Mouse (Mus musculus): Measurements from ENCODE around the gene Frmd4a. TPM values are rescaled to one million over a fixed set of nuclear protein-coding genes. Genes with fewer than 3 reads are reported as not detected.

Frmd4a gene
- polyA plus RNA-seq, 1 experiment from 2014 or later = 33.0 TPM

DNA sequence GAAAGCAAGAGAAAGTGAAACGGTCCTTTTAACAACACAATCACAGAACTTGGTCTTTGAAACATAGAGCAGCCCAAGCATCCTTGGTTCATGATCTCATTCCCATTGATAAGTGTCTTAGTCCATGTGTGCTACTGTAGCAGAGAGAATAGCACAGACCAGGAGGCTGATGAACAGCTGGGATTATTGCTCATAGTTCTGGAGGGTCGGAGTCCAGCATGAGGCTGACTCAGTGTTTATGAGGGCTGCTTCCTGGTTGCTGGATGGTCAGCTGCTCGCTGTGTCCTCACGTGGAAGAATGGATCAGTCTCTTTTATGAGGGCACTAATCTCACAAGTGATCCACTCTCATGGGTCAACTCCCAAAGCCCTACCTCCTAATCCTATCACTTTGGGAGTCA, 347.4 kb downstream of the Frmd4a start:
- H3K36me3 ChIP-seq (replicated peaks) = no peaks in the 10 kb centered on the region
- H3K27ac ChIP-seq = no peak overlapping the region
- no peaks in the 10 kb centered on the region for H3K27me3 ChIP-seq (ENCODE audit: poor library complexity, severe bottlenecking)
- 81% methylated on average over 4 of the region's 4 CpGs for WGBS
- H3K4me3 ChIP-seq = no peak overlapping the region
- no peaks in the 10 kb centered on the region for H3K9me3 ChIP-seq
- no peaks in the 10 kb centered on the region for H3K4me1 ChIP-seq
- no peak for DNase-seq (ENCODE audit: extremely low spot score, low spot score)

DNA sequence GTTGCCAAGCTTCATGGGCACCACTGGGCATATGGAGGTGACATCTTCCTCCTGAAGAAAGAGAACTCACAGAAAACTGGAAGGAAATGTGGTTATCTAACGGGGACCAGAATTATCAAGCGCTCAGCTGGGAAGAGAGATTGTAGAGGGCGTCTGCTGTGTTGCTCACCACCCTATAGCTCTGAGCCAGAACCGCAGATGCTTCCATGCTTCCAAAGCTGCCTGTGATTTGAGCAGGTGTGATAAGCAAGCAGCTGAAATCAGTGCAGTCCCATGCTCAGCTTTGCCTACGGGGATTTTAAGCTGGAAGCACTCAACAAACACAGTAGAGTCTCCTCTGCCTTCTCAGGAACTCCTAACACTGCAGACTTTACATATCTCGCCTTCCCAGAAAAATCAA, 351.0 kb downstream of the Frmd4a start:
- DNase-seq (ENCODE audit: extremely low spot score, low spot score) = no peak
- H3K9me3 ChIP-seq = no peaks in the 10 kb centered on the region
- no peaks in the 10 kb centered on the region for H3K36me3 ChIP-seq (replicated peaks)
- no peak overlapping the region for H3K27ac ChIP-seq
- no peaks in the 10 kb centered on the region for H3K4me1 ChIP-seq
- WGBS = 91% methylated on average over 6 of the region's 6 CpGs
- no peak overlapping the region for H3K4me3 ChIP-seq
- no peaks in the 10 kb centered on the region for H3K27me3 ChIP-seq (ENCODE audit: poor library complexity, severe bottlenecking)

DNA sequence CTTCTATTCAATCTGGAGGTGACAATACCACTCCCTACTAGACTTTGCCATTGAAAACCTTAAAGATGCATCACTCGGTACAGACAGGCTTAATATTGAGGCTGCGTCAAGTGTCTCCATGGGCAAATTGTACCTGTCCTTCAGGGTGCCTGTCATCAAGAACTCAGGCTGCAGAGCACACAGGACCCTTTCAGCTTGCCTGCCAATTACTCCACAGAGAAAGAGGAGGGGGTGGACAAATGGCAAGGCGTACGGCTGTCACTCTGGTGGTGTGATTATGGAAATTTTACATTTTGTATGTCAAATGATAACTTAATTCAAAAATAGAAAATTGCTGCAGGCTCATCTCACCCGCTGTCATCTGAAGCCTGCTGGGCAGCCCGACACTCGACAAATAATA, 353.0 kb downstream of the Frmd4a start:
- no peak for DNase-seq (ENCODE audit: extremely low spot score, low spot score)
- H3K9me3 ChIP-seq = no peaks in the 10 kb centered on the region
- no peak overlapping the region for H3K4me3 ChIP-seq
- no peaks in the 10 kb centered on the region for H3K36me3 ChIP-seq (replicated peaks)
- no peak overlapping the region for H3K27ac ChIP-seq
- H3K27me3 ChIP-seq (ENCODE audit: poor library complexity, severe bottlenecking) = no peaks in the 10 kb centered on the region
- H3K4me1 ChIP-seq = no peaks in the 10 kb centered on the region
- whole genome bisulfite sequencing = 89% methylated on average over 7 of the region's 7 CpGs

DNA sequence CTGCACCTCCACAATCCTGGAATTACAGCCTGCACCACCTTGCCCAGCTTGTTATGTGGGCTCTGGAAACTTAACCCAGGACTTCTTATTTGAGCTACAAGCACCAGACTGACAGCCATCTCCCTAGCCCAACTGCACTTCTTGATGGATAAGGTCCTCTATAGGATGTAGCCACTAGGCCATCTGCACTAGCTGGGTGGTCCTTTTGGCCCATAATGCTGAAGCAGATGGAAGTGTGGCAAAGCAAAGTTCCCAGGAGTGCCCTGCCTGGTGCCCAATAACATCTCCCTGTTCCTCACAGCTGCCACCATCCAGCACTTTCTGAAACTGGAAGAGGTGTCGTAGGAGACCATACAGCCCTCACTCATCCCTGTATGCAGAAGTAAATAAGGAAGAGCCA, 353.8 kb downstream of the Frmd4a start:
- no peaks in the 10 kb centered on the region for H3K36me3 ChIP-seq (replicated peaks)
- H3K4me1 ChIP-seq = no peaks in the 10 kb centered on the region
- H3K27ac ChIP-seq = no peak overlapping the region
- H3K9me3 ChIP-seq = no peaks in the 10 kb centered on the region
- WGBS = 88% methylated on average over 1 of the region's 1 CpGs
- no peak overlapping the region for H3K4me3 ChIP-seq
- DNase-seq (ENCODE audit: extremely low spot score, low spot score) = no peak
- H3K27me3 ChIP-seq (ENCODE audit: poor library complexity, severe bottlenecking) = no peaks in the 10 kb centered on the region

DNA sequence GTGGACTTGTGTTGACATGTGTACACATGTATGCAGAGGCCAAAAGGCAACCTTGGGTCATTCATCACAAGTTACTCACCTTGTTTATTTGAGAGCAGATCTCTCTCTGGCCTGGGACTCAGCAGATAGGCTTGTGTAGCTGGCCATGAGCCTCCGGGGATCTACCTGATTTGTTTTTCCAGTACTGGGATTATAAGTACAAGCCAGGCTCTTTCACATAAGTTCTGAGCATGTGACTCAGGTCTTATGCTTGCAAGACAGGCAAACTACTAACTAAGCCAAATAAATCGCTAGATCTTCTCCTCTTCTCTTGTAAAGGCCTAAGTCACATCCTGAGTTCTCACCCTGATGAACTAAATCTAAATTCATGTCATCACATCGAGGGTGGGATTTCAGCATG, 361.3 kb downstream of the Frmd4a start:
- no peaks in the 10 kb centered on the region for H3K27me3 ChIP-seq (ENCODE audit: poor library complexity, severe bottlenecking)
- H3K4me3 ChIP-seq = no peak overlapping the region
- no peak overlapping the region for H3K27ac ChIP-seq
- WGBS = 88% methylated on average over 3 of the region's 3 CpGs
- no peaks in the 10 kb centered on the region for H3K36me3 ChIP-seq (replicated peaks)
- no peaks in the 10 kb centered on the region for H3K4me1 ChIP-seq
- DNase-seq (ENCODE audit: extremely low spot score, low spot score) = no peak
- no peaks in the 10 kb centered on the region for H3K9me3 ChIP-seq

DNA sequence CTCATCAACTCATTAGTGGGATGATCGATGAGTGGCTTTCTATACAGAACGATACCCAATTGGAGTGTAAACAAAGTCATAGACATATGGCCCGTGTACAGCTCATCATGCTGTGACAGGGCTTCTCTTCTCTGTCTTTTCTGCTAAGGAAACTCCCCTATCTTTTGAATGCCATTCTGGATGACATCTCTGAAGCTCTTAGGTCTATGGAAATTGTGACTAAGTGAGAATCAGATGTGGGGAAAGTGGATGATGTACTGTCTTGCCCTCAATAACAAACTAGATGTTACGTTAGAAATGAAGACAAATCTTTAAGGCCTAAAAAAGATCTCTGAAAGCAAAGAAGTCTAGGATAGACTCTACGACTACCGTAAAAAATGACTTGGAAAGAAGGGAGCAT, 362.9 kb downstream of the Frmd4a start:
- no peak for DNase-seq (ENCODE audit: extremely low spot score, low spot score)
- WGBS = 95% methylated on average over 6 of the region's 6 CpGs
- no peak overlapping the region for H3K27ac ChIP-seq
- H3K36me3 ChIP-seq (replicated peaks) = no peaks in the 10 kb centered on the region
- no peaks in the 10 kb centered on the region for H3K4me1 ChIP-seq
- H3K9me3 ChIP-seq = no peaks in the 10 kb centered on the region
- H3K27me3 ChIP-seq (ENCODE audit: poor library complexity, severe bottlenecking) = no peaks in the 10 kb centered on the region
- H3K4me3 ChIP-seq = no peak overlapping the region

DNA sequence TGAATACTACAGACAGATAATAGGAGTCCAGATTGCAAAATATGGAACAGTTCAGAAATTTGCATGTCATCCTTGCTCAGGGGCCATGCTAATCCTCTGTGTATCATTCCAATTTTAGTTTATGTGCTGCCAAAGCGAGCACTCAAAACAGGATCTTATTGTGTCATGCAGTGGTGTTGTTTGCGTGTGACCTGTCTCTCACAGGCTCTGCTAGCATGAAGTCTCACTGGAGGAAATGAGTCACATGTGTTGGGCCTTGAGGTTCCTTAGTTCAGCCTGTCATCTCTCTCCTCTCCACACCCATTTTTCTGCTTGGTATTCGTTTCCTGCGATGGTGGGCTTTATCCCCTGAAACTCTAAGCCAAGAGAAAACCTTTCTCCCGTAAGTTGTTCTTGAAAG, 363.4 kb downstream of the Frmd4a start:
- H3K4me1 ChIP-seq = no peaks in the 10 kb centered on the region
- H3K36me3 ChIP-seq (replicated peaks) = no peaks in the 10 kb centered on the region
- no peak overlapping the region for H3K27ac ChIP-seq
- H3K9me3 ChIP-seq = no peaks in the 10 kb centered on the region
- DNase-seq (ENCODE audit: extremely low spot score, low spot score) = no peak
- H3K4me3 ChIP-seq = no peak overlapping the region
- H3K27me3 ChIP-seq (ENCODE audit: poor library complexity, severe bottlenecking) = no peaks in the 10 kb centered on the region
- WGBS = 90% methylated on average over 5 of the region's 5 CpGs

DNA sequence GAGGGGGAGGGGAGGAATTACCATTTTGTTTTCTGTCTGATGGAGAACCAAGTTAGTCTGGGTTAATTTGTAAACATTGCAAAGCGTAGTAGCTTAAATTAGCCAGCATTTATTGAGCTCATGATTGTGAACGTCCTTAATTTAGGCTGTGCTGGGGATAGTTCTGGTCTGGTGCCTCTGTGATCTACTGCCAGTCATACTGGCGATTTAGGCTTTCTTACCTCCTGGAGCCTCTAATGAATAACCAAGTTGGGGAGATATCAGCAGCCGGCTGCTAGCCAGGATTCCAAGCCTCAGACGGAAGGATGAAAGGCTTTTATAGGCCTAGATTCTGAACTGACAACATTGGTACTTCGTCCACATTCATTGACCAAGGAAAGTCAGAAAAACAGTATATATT, 369.0 kb downstream of the Frmd4a start:
- 31% methylated on average over 6 of the region's 6 CpGs for WGBS
- H3K9me3 ChIP-seq = no peaks in the 10 kb centered on the region
- no peak for DNase-seq (ENCODE audit: extremely low spot score, low spot score)
- H3K27ac ChIP-seq = no peak overlapping the region
- no peaks in the 10 kb centered on the region for H3K27me3 ChIP-seq (ENCODE audit: poor library complexity, severe bottlenecking)
- no peak overlapping the region for H3K4me3 ChIP-seq
- H3K4me1 ChIP-seq = peaks cover 23% of the 10 kb centered on the region
- H3K36me3 ChIP-seq (replicated peaks) = no peaks in the 10 kb centered on the region

DNA sequence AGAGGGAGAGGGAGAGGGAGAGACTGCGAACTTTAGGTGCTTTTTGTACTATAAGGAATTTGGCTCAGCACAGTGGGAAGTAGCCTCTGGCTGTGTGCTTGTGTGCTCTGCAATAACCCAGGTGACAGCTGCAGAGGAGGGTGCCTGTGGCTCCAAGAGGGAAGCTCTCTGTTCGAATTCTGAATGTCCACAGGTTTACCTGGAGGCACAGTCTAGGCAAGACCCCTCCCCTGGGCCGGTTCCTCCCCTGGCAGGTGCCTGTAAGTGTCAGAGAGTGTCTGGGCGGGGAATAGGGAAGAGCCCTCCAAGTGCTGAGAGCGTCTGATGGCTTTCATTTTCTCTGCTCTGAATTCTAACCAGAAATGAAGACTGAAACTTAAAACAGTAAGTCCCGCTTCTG, 371.8 kb downstream of the Frmd4a start:
- 23% methylated on average over 6 of the region's 6 CpGs for whole genome bisulfite sequencing
- H3K9me3 ChIP-seq = peaks cover 3% of the 10 kb centered on the region; the same call in 1 of the 2 replicates
- no peaks in the 10 kb centered on the region for H3K27me3 ChIP-seq (ENCODE audit: poor library complexity, severe bottlenecking)
- peaks cover 26% of the 10 kb centered on the region for H3K4me1 ChIP-seq
- H3K27ac ChIP-seq = no peak overlapping the region
- no peak for DNase-seq (ENCODE audit: extremely low spot score, low spot score)
- no peaks in the 10 kb centered on the region for H3K36me3 ChIP-seq (replicated peaks)
- no peak overlapping the region for H3K4me3 ChIP-seq

DNA sequence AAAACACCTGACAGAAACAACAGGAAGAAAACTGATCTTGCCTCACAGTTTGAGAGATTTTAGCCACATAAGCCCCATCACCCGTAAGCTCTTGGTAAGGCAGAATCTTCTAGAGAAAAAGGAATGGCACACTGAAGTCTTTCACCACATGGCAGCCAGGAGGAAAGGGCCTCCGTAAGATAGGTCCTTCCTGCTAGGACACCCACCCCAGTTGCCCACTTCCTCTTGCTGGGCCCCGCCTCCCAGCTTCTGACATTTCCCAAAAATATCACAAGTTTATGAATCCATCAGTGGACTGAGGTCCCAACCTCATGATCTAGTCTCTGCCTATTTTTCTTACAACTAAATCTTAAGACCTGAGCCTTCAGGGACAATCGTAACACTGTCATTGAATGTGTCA, 373.6 kb downstream of the Frmd4a start:
- Histone ChIP-seq H3K36me3 (replicated peaks) (no peaks in the 10 kb centered on the region), H3K9me3 (peaks cover 3% of the 10 kb centered on the region; the same call in 1 of the 2 replicates), H3K4me3 (no peak overlapping the region), H3K27ac (no peak overlapping the region), H3K4me1 (peaks cover 26% of the 10 kb centered on the region), H3K27me3 (ENCODE audit: poor library complexity, severe bottlenecking) (no peaks in the 10 kb centered on the region)
- DNase-seq (ENCODE audit: extremely low spot score, low spot score) = no peak
- WGBS = 91% methylated on average over 4 of the region's 4 CpGs

DNA sequence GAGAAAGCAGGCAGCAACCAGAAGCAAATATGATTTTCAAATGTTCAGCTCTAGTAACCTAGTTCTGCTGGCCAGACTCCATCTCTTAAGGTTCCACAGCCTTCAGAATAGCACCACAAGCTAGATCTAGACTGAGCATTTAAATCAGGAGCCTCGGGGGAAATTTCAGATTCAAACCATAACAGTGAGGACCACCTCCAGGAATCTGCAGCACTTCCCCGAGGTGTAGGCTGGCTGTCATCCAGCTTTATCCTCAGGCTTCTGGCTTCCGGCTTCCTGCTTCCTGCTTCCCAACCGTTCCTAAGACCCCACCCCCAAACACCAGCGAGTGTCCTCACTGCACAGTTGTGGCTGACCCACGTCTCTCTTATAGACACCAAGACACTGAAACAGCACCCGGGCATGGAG, 374.2 kb downstream of the Frmd4a start:
- 60% methylated on average over 7 of the region's 7 CpGs for WGBS
- Histone ChIP-seq H3K4me3 (no peak overlapping the region), H3K4me1 (peaks cover 21% of the 10 kb centered on the region), H3K36me3 (replicated peaks) (no peaks in the 10 kb centered on the region), H3K27me3 (ENCODE audit: poor library complexity, severe bottlenecking) (no peaks in the 10 kb centered on the region), H3K9me3 (peaks cover 3% of the 10 kb centered on the region; the same call in 1 of the 2 replicates), H3K27ac (no peak overlapping the region; the same call in 1 of the 2 replicates)
- DNase-seq (ENCODE audit: extremely low spot score, low spot score) = no peak

DNA sequence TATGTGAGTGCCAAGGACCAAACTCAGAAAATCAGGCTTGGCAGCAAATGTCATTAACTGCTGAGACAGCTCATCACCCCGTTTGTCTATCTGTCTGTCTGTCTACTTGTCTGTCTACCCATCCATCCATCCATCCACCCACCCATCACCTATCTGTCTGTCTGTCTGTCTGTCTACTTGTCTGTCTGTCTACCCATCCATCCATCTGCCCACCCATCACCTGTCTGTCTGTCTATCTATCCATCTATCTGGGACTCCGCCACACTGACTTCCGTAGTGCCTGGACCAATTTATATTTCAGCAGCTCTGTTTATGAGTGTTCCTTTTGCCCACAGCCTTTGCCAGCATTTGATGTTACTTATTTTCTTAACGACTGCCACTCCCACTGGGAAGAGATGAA, 375.5 kb downstream of the Frmd4a start:
- peaks cover 21% of the 10 kb centered on the region for H3K4me1 ChIP-seq
- 92% methylated on average over 4 of the region's 4 CpGs for WGBS
- no peak overlapping the region for H3K4me3 ChIP-seq
- peaks cover 8% of the 10 kb centered on the region; the same call in 1 of the 2 replicates for H3K9me3 ChIP-seq
- H3K27me3 ChIP-seq (ENCODE audit: poor library complexity, severe bottlenecking) = no peaks in the 10 kb centered on the region
- no peak overlapping the region for H3K27ac ChIP-seq
- DNase-seq (ENCODE audit: extremely low spot score, low spot score) = no peak
- H3K36me3 ChIP-seq (replicated peaks) = no peaks in the 10 kb centered on the region

DNA sequence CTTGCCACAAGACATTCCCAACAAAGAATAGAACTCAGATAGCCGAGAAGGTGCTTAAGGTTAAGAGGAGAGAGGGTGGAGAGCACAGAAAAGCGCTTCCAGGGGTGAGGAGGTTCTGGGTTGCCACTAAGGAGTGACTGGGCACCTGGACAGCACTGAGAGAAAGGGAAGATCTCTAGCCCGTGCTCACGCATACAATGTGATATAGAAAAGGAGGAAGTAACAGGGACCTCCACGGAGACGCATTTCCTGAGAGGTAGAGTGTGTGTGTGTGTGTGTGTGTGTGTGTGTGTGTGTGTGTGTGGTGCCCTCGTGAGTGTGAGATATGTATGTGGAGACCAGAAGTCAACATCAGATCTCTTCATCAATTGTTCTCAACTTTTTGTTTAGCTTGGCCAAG, 377.1 kb downstream of the Frmd4a start:
- WGBS = 89% methylated on average over 7 of the region's 7 CpGs
- Histone ChIP-seq H3K36me3 (replicated peaks) (no peaks in the 10 kb centered on the region), H3K4me1 (peaks cover 19% of the 10 kb centered on the region), H3K27me3 (ENCODE audit: poor library complexity, severe bottlenecking) (0 out of 2 replicates have a peak, but pooled peaks cover 4% of the 10 kb centered on the region), H3K9me3 (peaks cover 8% of the 10 kb centered on the region; the same call in 1 of the 2 replicates), H3K27ac (no peak overlapping the region), H3K4me3 (no peak overlapping the region)
- DNase-seq (ENCODE audit: extremely low spot score, low spot score) = no peak

DNA sequence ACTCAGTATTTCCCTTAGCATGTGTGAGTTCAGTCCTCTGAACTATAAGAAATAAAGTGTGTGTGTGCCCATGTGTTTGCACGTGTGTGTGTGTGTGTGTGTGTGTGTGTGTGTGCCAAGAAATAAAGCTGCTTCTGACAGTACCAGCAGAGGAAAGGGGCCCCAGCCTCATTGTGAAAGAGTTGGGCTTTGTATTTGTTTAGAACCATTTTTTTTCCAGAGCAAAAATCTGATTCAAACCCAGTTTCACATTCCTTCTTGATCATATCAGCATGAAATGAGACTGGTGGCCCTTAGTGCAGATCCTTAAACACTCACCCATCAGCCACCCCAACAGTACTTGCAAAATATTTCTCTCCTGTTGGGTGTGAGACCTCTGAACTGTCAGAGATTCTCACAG, 382.2 kb downstream of the Frmd4a start:
- Histone ChIP-seq H3K27me3 (ENCODE audit: poor library complexity, severe bottlenecking) (0 out of 2 replicates have a peak, but pooled peaks cover 8% of the 10 kb centered on the region), H3K27ac (no peak overlapping the region), H3K36me3 (replicated peaks) (no peaks in the 10 kb centered on the region), H3K9me3 (peaks cover 5% of the 10 kb centered on the region; the same call in 1 of the 2 replicates), H3K4me1 (peaks cover 45% of the 10 kb centered on the region), H3K4me3 (no peak overlapping the region)
- WGBS = 68% methylated on average over 1 of the region's 1 CpGs
- DNase-seq (ENCODE audit: extremely low spot score, low spot score) = no peak

Measured in forebrain, embryonic 10.5 days (tissue).